Mouse (Mus musculus): ENCODE measurements around the gene Gm4070.
"Not testable (repeated sequence)": the region's sequence is repeated elsewhere in the genome, so short reads cannot be mapped to it uniquely, and the experiment has no call there.

Gene Gm4070

GRCm38 (mm10) chr7:105953812-105954211 is at the start of gene Gm4070:
TSS of gene Gm4070 (minus strand) at chr7:105953967.
- not testable (repeated sequence) for DNase-seq (ENCODE audit: low spot score in 2 of 2)

GRCm38 (mm10) chr7:105954540-105954939 is 773 bp upstream of the Gm4070 start:
- DNase-seq (ENCODE audit: low spot score in 2 of 2) = not testable (repeated sequence)

- not testable (repeated sequence) for DNase-seq (ENCODE audit: low spot score in 2 of 2)
Measured at GRCm38 (mm10) chr7:105952408-105952807, 1.4 kb downstream of the Gm4070 start.

- not testable (repeated sequence) for DNase-seq (ENCODE audit: low spot score in 2 of 2)
Measured at GRCm38 (mm10) chr7:105945238-105945637, 8.5 kb downstream of the Gm4070 start.

GRCm38 (mm10) chr7:105932132-105932531 is 21.6 kb downstream of the Gm4070 start:
- not testable (repeated sequence) for DNase-seq (ENCODE audit: low spot score in 2 of 2)

DNA sequence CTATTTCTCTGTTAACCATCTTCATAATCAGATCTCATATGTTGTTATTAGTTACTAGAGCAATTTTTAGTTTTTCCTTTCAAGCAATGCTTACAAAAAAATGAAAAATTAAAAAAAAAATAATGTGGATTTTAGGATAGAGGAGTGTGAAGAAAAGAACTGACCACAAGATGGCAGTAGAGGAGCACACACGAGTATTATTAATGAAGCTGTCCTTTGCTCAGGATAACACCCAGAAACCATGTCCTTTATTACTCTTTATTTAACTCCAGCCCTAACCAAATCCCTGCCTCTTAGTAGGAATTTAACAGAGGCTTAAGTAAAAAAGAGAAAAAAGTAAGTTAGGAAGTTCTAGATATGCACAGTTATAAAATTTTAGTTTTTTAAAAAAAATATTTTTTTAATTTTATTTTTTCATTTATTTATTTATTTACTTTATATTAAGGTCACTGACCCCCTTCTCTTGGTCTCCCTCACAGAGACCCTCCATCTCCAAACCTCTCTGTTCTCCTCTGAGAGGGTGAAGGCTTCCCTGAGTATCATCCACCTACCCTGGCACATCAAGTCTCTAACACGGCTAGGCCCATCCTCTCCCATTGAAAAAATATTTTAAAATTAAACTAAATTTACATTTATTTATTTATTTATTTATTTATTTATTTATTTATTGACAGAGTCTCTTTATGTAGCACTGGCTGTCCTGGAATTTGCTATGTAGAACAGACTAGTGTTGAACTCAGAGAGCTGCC is 70.0 kb downstream of the Gm4070 start:
- not testable (repeated sequence) for DNase-seq (ENCODE audit: low spot score in 2 of 2)

DNA sequence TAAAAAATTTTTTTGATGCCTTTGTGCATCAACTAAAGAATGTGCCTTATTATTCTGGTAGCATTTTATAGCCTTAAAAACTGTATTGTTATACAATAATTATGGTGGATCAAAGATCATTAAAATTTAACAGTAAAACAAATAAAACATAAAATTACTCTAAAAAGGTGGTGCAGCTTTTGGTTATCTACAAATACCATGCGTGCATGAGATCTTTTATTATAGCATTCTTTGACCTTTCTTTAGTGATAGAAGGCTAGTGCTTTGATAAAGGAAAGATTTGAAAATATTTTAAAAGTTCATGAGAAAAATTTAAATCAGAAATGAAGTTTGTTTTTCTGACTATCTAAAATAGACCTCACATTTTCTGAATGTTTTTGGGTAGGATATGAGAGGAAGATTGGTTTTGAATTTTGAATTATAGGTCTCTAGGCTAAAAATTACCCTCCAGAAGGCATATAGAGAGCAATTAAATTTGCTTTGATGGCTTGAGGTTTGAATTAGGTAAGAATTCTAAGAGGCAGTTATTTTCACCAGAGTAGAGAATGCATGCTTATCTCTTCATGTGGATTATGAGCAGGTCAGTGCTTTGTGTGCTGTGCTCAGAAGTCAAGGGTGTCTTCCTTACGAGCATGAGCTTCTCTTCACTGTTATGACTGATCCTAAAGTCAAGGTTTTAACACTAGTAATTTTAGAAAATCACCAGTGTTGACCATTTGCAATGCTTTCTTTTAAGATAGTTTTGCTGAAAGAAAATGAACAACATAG is 73.9 kb downstream of the Gm4070 start:
- not testable (repeated sequence) for DNase-seq (ENCODE audit: low spot score in 2 of 2)

- not testable (repeated sequence) for DNase-seq (ENCODE audit: low spot score in 2 of 2)
Measured at GRCm38 (mm10) chr7:105855718-105856560, 97.8 kb downstream of the Gm4070 start.

All from frontal cortex, postnatal 36 days (tissue).